Mouse (Mus musculus) gastrocnemius, postnatal 25 days (tissue): ENCODE data around the gene Nat10. TPM values are rescaled to one million over a fixed set of nuclear protein-coding genes. Genes with fewer than 3 reads are reported as not detected.
A peak's percentile ranks its signal among the peaks of the same experiment; 100 is the strongest.

Experiments
- DNase-seq: peaks from one replicate; pipeline ENCODE4 v3.0.0; 2022
- total RNA-seq, 2 experiments: library from RNA; stranded (reverse); gene quantifications; 1 replicate in 1 of 2; 2 replicates in 1 of 2; pipeline ENCODE4 v1.2.3; 2021

Gene Nat10
- total RNA-seq, 2 experiments from 2014 or later, result 14.7 to 15.3 TPM

- peak; percentile 4 for DNase-seq
These were observed 15.6 kb downstream of the Nat10 start for GRCm38 (mm10) chr2:103745481-103745880.

GRCm38 (mm10) chr2:103743988-103744387, 17.1 kb downstream of the Nat10 start:
- DNase-seq, result peak; percentile 8

- DNase-seq, result peak; percentile 13
These were observed 17.5 kb downstream of the Nat10 start for GRCm38 (mm10) chr2:103743536-103743935.

- peak; percentile 2 for DNase-seq
These were observed 18.2 kb downstream of the Nat10 start for GRCm38 (mm10) chr2:103742821-103743220.

- DNase-seq, result no peak
These were observed 29.6 kb downstream of the Nat10 start for GRCm38 (mm10) chr2:103731423-103731822.

- DNase-seq, result no peak
These were observed 30.1 kb downstream of the Nat10 start for GRCm38 (mm10) chr2:103730999-103731398.

GRCm38 (mm10) chr2:103728027-103728540, 33.0 kb downstream of the Nat10 start:
- DNase-seq, result no peak

GRCm38 (mm10) chr2:103724521-103724920, 36.5 kb downstream of the Nat10 start:
- no peak for DNase-seq

GRCm38 (mm10) chr2:103719292-103719646, 41.8 kb downstream of the Nat10 start:
- DNase-seq, result no peak

- DNase-seq, result peak; percentile 46
These were observed 42.3 kb downstream of the Nat10 start for GRCm38 (mm10) chr2:103718594-103719291.

GRCm38 (mm10) chr2:103714412-103714811, 46.7 kb downstream of the Nat10 start:
- no peak for DNase-seq

GRCm38 (mm10) chr2:103713831-103714230, 47.2 kb downstream of the Nat10 start:
- no peak for DNase-seq

- no peak for DNase-seq
These were observed 50.2 kb downstream of the Nat10 start for GRCm38 (mm10) chr2:103710849-103711248.

- peak; percentile 40 for DNase-seq
These were observed 53.9 kb downstream of the Nat10 start for GRCm38 (mm10) chr2:103707056-103707776.

- DNase-seq, result peak; percentile 47
These were observed 54.8 kb downstream of the Nat10 start for GRCm38 (mm10) chr2:103706226-103706625.

GRCm38 (mm10) chr2:103705826-103706225, 55.2 kb downstream of the Nat10 start:
- DNase-seq, result no peak

- DNase-seq, result no peak
These were observed 57.2 kb downstream of the Nat10 start for GRCm38 (mm10) chr2:103703865-103704264.

GRCm38 (mm10) chr2:103703336-103703735, 57.7 kb downstream of the Nat10 start:
- DNase-seq, result no peak

GRCm38 (mm10) chr2:103700514-103700913, 60.6 kb downstream of the Nat10 start:
- no peak for DNase-seq

- peak; percentile 67 for DNase-seq
These were observed 64.9 kb downstream of the Nat10 start for GRCm38 (mm10) chr2:103696177-103696576.

- DNase-seq, result no peak
These were observed 66.1 kb downstream of the Nat10 start for GRCm38 (mm10) chr2:103694777-103695563.

- no peak for DNase-seq
These were observed 68.3 kb downstream of the Nat10 start for GRCm38 (mm10) chr2:103692810-103693209.

- no peak for DNase-seq
These were observed 69.8 kb downstream of the Nat10 start for GRCm38 (mm10) chr2:103691278-103691677.
